Mouse (Mus musculus): ENCODE data around the gene Glod4. TPM values are rescaled to one million over a fixed set of nuclear protein-coding genes. Genes with fewer than 3 reads are reported as not detected.

Gene Glod4
- polyA plus RNA-seq, 1 experiment from 2014 or later = 155 TPM

DNA sequence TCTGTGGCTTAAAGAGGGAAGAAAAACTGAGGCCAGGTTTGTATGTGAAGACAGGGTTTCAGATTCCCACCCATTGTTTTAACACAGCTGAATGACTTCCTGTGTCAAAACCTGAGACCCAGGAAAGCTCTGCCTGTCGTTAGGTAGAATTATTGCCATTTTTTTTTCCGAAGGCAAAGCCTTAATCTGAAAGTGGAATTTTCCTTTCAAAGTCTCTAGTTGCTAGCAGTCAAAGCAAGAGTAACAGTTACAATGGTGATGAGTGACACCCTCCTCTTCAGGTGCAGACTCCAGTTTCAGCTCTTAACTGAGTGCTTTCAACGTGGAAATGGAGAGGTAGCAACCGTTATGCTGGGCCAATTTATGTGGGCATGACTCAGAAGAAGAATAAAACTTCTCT is 92.5 kb downstream of the Glod4 start:
- Histone ChIP-seq H3K9ac (ENCODE audit: low read depth, low read length) (no peak overlapping the region), H3K4me1 (ENCODE audit: control insufficient read depth, insufficient read depth, low read length) (no peaks in the 10 kb centered on the region), H3K27me3 (ENCODE audit: control insufficient read depth, insufficient read depth, low read length) (no peaks in the 10 kb centered on the region), H3K4me3 (ENCODE audit: low read length) (no peak overlapping the region), H3K36me3 (ENCODE audit: control insufficient read depth, insufficient read depth, low read length) (peaks cover 6% of the 10 kb centered on the region; the same call in 1 of the 2 replicates), H3K4me2 (replicated peaks; ENCODE audit: low read depth, low read length) (no peak overlapping the region), H3K27ac (ENCODE audit: low read depth, low read length) (no peak overlapping the region), H3K9me3 (ENCODE audit: control insufficient read depth, low read length) (no peaks in the 10 kb centered on the region)
- ATAC-seq (ENCODE audit: low FRiP score, low TSS enrichment) = no peak
- WGBS = 18% methylated on average over 4 of the region's 4 CpGs

DNA sequence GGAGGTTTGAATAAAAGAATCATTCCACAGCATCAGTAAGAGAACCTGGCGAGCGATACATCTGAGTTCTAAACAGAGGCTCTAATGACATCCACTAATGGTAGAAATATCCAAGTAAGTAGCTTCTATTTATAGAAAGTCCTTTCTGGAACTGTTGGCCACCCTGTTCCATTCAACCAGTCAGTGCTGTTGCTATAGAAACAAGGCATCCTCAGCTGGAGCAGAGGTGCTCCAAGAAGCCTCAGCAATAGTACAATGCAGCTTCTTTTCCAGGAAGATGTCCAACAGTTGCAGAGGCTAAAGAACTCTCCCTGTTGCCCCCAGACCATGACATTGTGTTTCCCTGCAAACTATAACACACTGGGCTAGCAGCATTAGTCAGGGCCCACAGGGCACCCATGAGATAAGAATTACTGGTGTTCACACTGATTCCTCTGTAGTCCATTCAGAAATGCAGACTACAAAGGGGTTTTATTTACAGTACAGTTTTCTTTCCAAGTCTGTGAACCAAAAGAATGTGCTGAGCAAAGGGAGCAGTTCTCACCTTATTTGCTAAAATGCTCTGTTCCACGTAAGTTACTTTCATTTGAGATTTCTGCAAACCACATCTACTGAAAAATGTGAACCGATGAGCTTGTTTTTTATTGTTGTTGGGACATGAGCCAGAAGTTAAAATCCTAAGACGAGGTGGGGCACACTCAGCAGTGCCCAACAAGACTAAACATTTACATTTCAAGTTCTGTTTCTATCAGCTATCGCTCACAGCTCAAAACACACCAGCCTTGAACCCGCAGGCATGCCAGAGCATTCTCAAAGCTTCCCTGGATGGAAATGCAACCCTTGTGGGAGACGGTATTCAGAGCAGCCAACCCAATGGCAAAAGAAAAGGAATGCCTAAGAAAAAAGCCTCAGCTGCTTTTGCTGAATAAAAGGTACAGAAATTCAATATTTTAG is 95.2 kb downstream of the Glod4 start:
- Histone ChIP-seq H3K9me3 (ENCODE audit: control insufficient read depth, low read length) (no peaks in the 10 kb centered on the region), H3K9ac (ENCODE audit: low read depth, low read length) (no peak overlapping the region), H3K4me1 (ENCODE audit: control insufficient read depth, insufficient read depth, low read length) (no peaks in the 10 kb centered on the region), H3K4me3 (ENCODE audit: low read length) (no peak overlapping the region), H3K36me3 (ENCODE audit: control insufficient read depth, insufficient read depth, low read length) (no peaks in the 10 kb centered on the region), H3K27me3 (ENCODE audit: control insufficient read depth, insufficient read depth, low read length) (no peaks in the 10 kb centered on the region), H3K27ac (ENCODE audit: low read depth, low read length) (no peak overlapping the region), H3K4me2 (replicated peaks; ENCODE audit: low read depth, low read length) (no peak overlapping the region)
- no peak for ATAC-seq (ENCODE audit: low FRiP score, low TSS enrichment)
- WGBS = 83% methylated on average over 8 of the region's 8 CpGs

DNA sequence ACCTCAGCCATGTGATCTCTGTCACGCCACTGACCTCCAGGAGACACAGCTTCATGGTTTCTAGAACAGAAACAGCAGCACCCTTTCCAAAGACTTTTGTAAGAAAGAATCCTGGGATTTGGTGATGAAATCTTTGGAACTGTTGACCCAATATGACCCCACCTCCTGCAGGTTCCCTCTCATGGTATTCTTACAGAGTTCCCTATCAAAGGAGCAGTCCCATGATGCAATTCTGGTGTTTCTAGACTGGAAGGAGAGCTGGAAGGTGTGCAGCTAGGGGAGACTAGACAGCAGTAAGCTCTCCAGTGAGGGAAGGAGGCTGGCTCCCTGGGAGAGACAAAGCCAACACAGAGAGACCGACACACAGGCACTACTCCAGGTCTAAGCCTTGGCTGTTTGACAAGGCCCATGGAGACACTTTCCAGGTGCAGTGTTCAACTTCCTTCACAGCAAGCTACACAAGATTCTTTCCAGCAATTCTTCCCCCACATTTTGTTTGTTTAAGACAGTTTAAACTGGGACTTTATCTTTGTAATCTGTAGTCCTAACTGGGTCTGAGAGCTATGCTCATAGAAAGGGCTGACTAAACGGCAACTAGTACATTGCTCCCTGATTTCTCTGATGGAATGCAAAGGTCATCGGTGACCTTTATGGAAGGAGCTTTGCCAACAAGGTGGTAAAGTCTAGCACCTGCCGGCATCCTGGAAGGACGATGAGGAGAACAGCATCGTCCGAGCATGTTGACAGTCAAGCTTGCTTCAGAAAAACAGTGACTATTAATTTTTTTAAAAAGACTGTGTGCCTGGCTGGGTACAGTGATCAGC is 97.1 kb downstream of the Glod4 start:
- H3K27ac ChIP-seq (ENCODE audit: low read depth, low read length) = no peak overlapping the region
- WGBS = 85% methylated on average over 8 of the region's 8 CpGs
- no peak for ATAC-seq (ENCODE audit: low FRiP score, low TSS enrichment)

DNA sequence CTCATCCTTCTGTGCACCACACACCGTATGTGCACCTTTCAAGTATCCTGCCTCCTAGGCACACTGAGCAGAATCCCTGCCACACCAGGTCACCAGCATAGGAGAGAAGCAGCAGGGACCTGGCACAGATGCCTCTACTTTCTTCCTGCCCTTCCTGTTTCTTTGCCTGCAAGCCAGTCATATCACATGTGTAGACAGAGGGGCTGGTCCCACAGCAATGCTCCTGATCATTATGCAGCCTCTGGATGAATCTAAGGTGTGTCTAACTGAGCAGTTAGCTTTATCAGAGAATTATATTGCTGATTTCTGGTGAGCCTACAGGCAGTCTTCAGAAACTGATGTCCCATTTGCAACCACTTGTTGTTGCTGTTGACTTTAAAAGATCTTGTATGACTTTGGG is 98.4 kb downstream of the Glod4 start:
- no peaks in the 10 kb centered on the region for H3K9me3 ChIP-seq (ENCODE audit: control insufficient read depth, low read length)
- H3K27me3 ChIP-seq (ENCODE audit: control insufficient read depth, insufficient read depth, low read length) = no peaks in the 10 kb centered on the region
- H3K9ac ChIP-seq (ENCODE audit: low read depth, low read length) = no peak overlapping the region
- H3K4me1 ChIP-seq (ENCODE audit: control insufficient read depth, insufficient read depth, low read length) = no peaks in the 10 kb centered on the region
- ATAC-seq (ENCODE audit: low FRiP score, low TSS enrichment) = no peak
- no peak overlapping the region for H3K4me3 ChIP-seq (ENCODE audit: low read length)
- no peak overlapping the region for H3K4me2 ChIP-seq (replicated peaks; ENCODE audit: low read depth, low read length)
- WGBS = 100% methylated on average over 1 of the region's 1 CpGs
- no peak overlapping the region for H3K27ac ChIP-seq (ENCODE audit: low read depth, low read length)
- no peaks in the 10 kb centered on the region for H3K36me3 ChIP-seq (ENCODE audit: control insufficient read depth, insufficient read depth, low read length)

More for the DNA sequence above, 97.1 kb downstream of the Glod4 start:
- H3K36me3 ChIP-seq (ENCODE audit: control insufficient read depth, insufficient read depth, low read length) = no peaks in the 10 kb centered on the region
- H3K4me2 ChIP-seq (replicated peaks; ENCODE audit: low read depth, low read length) = no peak overlapping the region
- H3K4me3 ChIP-seq (ENCODE audit: low read length) = no peak overlapping the region
- no peaks in the 10 kb centered on the region for H3K27me3 ChIP-seq (ENCODE audit: control insufficient read depth, insufficient read depth, low read length)
- H3K9me3 ChIP-seq (ENCODE audit: control insufficient read depth, low read length) = no peaks in the 10 kb centered on the region
- no peak overlapping the region for H3K9ac ChIP-seq (ENCODE audit: low read depth, low read length)
- H3K4me1 ChIP-seq (ENCODE audit: control insufficient read depth, insufficient read depth, low read length) = no peaks in the 10 kb centered on the region

DNA sequence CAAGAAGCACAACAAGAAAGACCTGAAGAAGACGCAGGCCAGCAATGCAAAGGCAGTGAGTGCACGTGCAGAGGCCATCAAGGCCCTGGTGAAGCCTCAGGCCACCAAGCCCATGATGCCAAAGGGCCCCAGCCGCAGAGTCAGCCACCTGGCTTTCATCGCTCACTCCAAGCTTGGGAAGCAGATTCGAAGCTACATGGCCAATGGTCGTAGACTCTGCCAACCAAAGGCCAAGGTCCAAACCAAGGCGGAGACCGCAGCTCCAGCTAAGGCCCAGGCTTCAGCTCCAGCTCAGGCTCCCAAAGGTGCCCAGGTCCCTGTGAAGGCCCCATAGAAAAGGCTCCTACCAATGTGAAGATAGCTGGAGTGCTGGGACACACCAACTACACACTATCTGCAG is 99.1 kb downstream of the Glod4 start:
- no peaks in the 10 kb centered on the region for H3K27me3 ChIP-seq (ENCODE audit: control insufficient read depth, insufficient read depth, low read length)
- H3K36me3 ChIP-seq (ENCODE audit: control insufficient read depth, insufficient read depth, low read length) = no peaks in the 10 kb centered on the region
- ATAC-seq (ENCODE audit: low FRiP score, low TSS enrichment) = no peak
- no peak overlapping the region for H3K4me3 ChIP-seq (ENCODE audit: low read length)
- no peak overlapping the region for H3K9ac ChIP-seq (ENCODE audit: low read depth, low read length)
- H3K4me2 ChIP-seq (replicated peaks; ENCODE audit: low read depth, low read length) = no peak overlapping the region
- WGBS = 94% methylated on average over 8 of the region's 8 CpGs
- no peaks in the 10 kb centered on the region for H3K9me3 ChIP-seq (ENCODE audit: control insufficient read depth, low read length)
- no peak overlapping the region for H3K27ac ChIP-seq (ENCODE audit: low read depth, low read length)
- H3K4me1 ChIP-seq (ENCODE audit: control insufficient read depth, insufficient read depth, low read length) = no peaks in the 10 kb centered on the region

DNA sequence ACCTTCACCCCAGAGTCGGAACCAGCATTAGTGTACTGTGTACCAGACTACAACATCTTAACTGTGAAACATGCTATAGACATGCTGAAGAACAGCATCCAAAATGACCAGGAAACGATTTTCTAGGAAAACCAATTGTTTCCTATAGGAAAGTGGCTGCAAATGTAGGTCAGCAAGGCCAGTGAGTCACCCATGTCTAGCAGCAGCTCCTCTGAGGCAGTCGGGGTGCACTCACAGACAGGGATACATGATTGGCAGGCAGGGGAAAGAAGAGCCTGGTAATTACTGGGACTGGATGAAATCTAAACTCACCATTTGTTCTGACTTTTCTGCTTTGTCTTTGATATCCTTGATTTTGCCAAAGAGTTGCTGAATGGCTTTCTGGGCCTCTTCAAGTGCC is 105.5 kb downstream of the Glod4 start:
- Histone ChIP-seq H3K4me3 (ENCODE audit: low read length) (no peak overlapping the region), H3K36me3 (ENCODE audit: control insufficient read depth, insufficient read depth, low read length) (peaks cover 22% of the 10 kb centered on the region), H3K27ac (ENCODE audit: low read depth, low read length) (no peak overlapping the region), H3K27me3 (ENCODE audit: control insufficient read depth, insufficient read depth, low read length) (no peaks in the 10 kb centered on the region), H3K9ac (ENCODE audit: low read depth, low read length) (no peak overlapping the region), H3K9me3 (ENCODE audit: control insufficient read depth, low read length) (no peaks in the 10 kb centered on the region), H3K4me2 (replicated peaks; ENCODE audit: low read depth, low read length) (no peak overlapping the region), H3K4me1 (ENCODE audit: control insufficient read depth, insufficient read depth, low read length) (no peaks in the 10 kb centered on the region)
- ATAC-seq (ENCODE audit: low FRiP score, low TSS enrichment) = no peak
- 80% methylated on average over 3 of the region's 3 CpGs for WGBS

DNA sequence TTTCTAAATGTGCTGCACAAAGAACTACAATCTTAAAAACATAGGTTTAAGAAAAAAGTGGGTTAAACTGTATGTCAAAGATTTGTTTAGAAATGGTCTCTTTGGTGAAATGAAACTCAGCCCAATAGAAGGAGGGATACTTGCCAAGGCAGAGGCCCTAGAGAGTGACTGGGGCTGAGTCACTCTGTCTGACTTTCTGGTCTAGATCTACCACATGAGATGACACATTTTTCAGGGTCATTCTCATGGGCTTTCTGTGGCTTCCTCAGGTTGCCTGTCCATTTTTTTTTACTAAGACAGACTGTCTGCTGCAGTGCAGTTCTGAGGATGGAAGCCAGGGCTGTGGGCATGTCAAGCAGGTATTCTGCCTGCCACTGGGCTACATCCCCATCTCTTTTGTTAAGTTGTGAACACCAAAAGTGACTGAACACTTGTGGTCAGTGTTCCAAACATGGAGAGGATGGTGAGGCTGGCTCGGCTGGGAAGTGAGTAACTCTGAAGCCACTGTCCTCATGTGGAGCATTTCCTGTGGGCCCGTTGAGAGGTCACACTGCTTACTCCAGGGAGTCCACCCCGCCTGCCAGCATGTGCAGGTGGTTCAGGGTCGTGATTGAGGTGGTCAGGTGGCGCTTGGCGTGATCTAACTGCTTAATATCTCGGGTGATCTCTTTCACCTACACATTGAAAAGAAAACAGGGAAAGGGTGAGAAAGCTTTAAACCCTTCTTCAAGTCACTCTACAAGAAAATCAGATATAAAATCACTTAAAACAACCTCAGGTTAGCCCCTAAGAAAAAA is 107.7 kb downstream of the Glod4 start:
- Histone ChIP-seq H3K27me3 (ENCODE audit: control insufficient read depth, insufficient read depth, low read length) (no peaks in the 10 kb centered on the region), H3K36me3 (ENCODE audit: control insufficient read depth, insufficient read depth, low read length) (peaks cover 22% of the 10 kb centered on the region), H3K4me1 (ENCODE audit: control insufficient read depth, insufficient read depth, low read length) (no peaks in the 10 kb centered on the region), H3K27ac (ENCODE audit: low read depth, low read length) (no peak overlapping the region), H3K9ac (ENCODE audit: low read depth, low read length) (no peak overlapping the region), H3K4me3 (ENCODE audit: low read length) (no peak overlapping the region), H3K4me2 (replicated peaks; ENCODE audit: low read depth, low read length) (no peak overlapping the region), H3K9me3 (ENCODE audit: control insufficient read depth, low read length) (no peaks in the 10 kb centered on the region)
- 85% methylated on average over 7 of the region's 7 CpGs for WGBS
- no peak for ATAC-seq (ENCODE audit: low FRiP score, low TSS enrichment)

DNA sequence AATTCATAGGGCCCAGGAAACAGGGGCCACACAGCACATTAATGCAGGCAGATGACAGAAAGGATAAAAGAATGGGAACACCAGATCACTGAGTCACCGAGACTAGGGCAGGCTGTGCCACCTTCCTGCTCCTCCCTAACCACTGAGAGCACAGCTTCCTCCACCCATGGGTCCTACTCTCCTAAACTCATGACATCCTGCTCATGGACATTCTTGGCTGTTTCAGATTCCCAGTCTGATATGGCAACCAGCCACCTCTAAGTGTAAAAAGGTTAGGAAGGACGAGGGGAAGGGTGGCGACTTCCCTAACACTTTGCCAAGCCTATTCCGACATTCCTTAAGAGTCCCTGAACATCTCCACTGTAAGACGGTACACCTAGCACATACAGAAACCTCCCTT is 112.7 kb downstream of the Glod4 start:
- Histone ChIP-seq H3K27ac (ENCODE audit: low read depth, low read length) (no peak overlapping the region), H3K27me3 (ENCODE audit: control insufficient read depth, insufficient read depth, low read length) (no peaks in the 10 kb centered on the region), H3K4me3 (ENCODE audit: low read length) (no peak overlapping the region), H3K36me3 (ENCODE audit: control insufficient read depth, insufficient read depth, low read length) (peaks cover 19% of the 10 kb centered on the region), H3K4me2 (replicated peaks; ENCODE audit: low read depth, low read length) (no peak overlapping the region), H3K4me1 (ENCODE audit: control insufficient read depth, insufficient read depth, low read length) (no peaks in the 10 kb centered on the region), H3K9me3 (ENCODE audit: control insufficient read depth, low read length) (no peaks in the 10 kb centered on the region), H3K9ac (ENCODE audit: low read depth, low read length) (no peak overlapping the region)
- ATAC-seq (ENCODE audit: low FRiP score, low TSS enrichment) = no peak
- 84% methylated on average over 5 of the region's 5 CpGs for WGBS

All from kidney, embryonic 14.5 days (tissue).